Mouse (Mus musculus) right cerebral cortex, postnatal 10 days (tissue): ENCODE measurements around the gene Anxa9.
"Not testable (repeated sequence)": the region's sequence is repeated elsewhere in the genome, so short reads cannot be mapped to it uniquely, and the experiment has no call there.

Source experiments
- DNase-seq, 2 experiments: peaks; one replicate each; pipeline ENCODE4 v3.0.0; 2021; ENCODE audit warnings: low spot score in 2 of 2

Anxa9 gene

DNA sequence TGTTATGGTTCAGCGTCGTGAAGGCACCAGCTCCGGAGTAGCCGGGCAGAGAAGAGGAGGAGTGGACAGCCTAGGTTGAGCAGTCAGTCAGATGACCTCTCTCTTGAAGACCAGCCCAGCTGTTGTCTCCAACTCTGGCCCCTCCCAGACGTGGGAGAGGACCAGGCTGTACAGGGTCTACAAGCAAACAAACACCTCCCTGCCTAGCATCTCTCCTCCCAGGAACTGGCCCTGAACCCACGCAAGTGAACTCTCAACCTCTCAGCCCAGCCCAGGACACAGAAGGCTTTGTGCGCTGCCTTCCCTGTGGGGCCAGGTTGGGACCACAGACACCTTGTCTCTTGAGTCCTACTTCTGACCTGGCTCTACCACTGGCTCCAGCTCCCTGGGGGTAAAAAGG, at the start of gene Anxa9:
Gene Anxa9, minus strand, starts transcription at position 77 of the 400 bp plus-strand sequence.
- no peak for DNase-seq

DNA sequence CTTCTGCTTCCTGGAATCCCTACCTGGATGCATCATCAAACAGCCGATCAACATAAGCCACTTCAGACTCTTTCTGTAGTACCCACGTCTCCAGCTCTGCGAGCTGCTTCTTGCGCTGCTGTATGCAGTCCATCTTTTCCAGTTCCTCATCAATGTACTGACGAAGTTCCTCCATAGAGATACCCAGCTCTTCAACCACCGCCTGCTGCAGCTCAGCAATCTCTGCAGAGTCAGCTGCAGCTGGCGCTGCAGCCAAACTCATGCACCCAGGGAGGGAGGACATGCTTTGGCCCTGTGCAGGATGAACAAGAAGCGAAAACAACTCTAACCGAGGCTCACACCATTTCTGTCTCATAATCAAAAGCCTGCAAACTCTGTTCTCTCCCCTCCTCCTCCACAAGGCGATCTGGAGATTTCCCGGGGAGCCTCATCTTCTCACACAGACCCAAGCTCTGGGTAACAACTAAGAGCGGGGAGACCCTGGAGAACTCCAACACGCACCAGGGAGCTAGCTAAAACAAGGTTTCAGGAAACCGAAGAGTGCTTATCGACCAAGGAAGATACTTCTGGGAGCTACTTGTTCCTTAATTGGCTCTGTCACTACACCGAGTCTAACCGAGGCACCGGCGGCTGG, 49.1 kb upstream of the Anxa9 start:
- DNase-seq: not testable (repeated sequence)

DNA sequence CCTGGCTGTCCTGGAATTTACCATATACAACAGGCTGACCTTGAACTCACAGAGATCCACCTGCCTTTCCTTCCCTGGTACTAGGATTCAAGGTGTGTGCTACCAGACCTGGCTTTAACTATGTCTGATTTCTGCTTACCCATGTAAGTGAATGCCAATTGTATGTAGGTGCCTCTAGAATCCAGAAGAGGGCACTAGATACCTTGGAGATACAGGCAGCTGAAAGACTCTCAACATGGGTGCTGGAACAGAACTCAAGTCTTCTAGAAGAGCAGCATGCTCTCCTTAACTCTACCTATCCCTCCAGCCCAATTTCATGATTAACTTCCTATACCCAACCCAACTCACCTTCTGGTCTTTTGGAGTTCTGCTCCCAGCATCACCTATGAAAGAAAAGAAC, 42.5 kb upstream of the Anxa9 start:
- peak in 1 of 2 experiments; percentile 30 for DNase-seq

DNA sequence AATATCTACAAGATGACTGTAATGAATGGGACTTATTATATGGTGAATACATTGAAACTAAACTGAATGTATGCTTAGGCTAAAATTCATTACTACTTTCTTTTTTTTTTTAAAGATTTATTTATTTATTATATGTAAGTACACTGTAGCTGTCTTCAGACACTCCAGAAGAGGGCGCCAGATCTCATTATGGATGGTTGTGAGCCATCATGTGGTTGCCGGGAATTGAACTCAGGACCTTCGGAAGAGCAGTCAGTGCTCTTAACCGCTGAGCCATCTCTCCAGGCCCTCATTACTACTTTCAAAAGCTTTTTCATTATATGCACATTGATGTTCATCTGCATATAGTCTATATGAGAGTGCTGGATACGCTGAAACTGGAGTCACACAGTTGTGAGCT, 41.4 kb upstream of the Anxa9 start:
- DNase-seq: not testable (repeated sequence)

DNA sequence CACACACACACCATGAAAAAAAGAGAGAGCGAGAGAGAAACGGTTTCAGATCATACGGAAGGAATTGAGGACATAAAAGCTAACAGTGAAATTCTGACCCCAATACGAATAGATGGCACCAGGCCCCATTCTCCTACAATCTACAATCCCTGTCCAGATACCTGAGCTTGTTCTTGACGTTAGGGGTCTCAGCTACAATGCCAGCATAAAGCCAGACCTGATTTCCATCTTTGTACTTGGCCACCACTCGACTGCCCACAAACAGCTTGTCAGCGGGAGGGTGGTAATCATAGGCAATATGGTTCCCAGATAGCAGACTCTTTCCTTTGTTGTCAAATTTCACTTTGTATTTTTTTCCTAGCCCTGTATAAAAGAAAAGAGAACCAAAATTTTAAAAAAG, 39.5 kb upstream of the Anxa9 start:
- DNase-seq: no peak

DNA sequence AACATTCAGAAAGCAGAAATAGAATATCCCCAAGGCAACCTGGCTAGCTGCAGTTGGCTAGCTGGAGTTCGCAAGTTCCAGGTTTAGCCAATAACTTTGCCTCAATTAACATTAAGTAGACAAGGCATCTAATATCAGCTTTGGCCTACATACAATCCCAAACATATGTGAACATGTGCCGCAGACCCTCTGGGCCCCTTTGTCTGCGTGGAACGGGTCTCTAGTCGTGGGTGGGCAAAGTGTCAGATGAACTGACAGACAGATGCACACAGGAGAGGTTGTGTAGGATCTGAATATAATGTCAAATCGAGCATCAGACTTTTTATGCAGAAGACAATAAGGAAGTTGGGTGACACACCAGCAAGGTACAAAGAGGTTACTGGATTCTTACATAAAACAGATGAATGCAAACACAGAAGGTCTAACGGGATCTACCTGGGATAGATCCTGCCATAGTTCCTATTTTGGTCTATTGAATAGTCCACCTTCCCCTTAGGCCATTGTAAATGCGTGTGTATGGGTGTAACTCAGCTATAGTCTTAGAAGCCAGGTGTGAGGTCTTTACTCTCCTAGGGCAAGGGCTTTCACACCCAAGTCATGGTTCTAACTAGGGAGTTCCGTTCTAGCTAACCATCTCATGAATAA, 36.5 kb upstream of the Anxa9 start:
- DNase-seq: not testable (repeated sequence)

DNA sequence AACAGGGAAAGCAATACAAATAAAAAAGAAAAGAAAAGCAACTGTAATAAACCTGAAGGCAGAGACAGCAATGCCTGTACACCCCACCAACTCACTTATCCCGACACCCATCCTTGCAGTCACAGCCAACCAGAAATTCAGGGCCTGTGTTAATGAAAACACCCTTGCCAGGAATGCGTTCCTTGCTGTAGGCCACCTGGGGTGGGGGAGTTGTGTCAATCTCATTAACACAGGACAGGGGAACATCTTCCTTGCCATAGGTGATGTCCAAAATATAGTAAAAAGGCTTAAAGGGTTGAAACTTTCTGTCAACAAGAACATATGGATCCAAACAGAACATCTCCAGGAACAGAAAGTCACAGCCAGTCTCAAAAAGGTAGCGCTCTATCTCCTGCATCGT, 31.3 kb upstream of the Anxa9 start:
- DNase-seq: no peak

DNA sequence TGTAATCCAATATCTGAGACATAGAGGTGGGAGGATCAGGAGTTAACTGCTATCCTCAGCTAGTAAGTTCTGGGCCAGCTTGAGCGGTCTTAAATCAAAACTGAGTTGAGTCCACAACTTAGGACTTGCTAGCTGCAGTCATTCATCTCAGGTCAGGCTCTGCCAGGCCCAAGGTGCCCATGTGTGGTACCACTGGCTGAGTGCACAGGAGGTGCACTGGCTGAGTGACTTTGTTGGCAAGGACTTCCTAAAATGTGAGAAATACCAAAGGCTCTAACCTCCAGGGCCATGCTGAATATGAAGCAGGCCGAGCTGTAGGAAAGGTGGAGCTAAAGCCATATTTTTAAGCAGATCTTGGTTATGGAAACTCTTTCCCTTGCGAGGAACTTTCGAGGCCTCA, 30.4 kb upstream of the Anxa9 start:
- DNase-seq: no peak

DNA sequence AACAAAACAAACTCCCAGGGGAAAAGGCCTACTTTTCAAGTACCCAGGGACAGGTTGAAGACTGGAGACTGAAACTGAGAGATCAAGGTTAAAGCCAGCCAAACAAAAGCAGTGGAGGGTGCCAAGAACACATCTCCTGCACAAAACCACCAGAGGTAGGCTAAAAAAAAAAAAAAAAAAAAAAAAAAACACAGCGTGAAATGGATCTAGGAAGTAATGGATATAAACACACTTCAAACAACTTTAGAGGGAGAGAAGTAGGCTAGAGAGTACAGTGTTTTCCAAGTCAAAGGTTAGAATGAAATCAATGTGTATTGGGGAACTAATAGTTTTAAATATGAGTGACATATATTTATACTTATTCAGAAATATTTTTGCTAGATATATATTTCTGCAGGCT, 24.6 kb upstream of the Anxa9 start:
- no peak for DNase-seq

DNA sequence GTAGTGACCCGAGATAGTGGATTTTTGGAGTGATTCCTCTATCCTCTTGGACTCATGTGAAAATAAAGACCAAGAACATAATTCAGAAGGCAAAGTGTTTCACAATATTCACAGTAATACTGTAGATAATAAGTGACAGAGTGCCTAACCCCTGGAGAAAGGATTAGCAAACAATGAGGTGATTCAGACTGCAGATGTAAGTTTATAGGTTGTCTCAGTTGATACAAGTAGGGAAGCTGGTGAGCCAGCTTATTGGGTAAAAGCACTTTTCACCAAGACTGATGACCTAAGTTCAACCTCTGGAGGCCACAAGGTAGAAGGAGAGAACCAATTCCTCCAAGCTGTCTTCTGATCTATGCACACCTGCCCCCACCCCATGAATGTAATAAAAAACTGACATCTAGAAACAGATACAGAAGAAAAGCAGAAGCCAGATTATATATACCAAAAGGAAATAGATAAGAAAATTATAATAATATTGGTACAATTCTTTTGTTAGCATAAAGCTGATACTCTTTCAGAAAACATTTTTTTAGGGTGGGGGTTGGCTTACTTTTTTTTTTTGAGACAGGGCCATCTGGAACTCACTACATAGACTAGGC, 21.9 kb upstream of the Anxa9 start:
- DNase-seq: no peak

DNA sequence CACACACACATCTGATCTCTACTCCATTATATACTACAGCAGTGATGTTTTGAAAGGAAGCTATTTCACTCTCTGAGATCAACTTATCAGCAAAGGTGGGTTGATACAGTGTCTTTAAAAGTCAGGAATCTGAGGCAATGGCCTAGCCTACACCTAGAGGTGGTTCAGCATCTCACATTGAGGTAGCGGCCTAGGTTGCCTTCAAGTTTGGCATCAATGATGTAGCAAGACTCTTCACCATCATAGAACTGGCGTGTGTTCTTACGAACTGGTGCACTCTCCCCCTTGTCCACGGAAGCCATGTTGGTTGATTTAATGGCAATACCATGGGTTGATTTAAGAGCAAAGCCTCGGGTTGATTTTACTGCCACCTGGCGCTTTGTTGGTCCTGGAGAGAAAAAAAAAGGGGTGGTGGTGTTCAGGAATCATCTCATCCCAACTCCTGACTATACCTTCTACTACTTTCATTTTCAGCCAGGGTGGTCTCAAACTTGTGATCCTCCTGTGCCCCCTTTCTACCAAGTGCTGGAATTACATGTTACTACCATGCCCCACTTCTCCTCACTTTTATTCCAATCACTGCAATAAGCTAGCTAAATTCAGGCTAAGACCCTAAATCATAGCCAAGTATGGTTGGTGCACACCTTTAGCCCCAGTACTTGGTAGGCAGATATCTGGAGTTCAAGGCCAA, 17.6 kb upstream of the Anxa9 start:
- no peak for DNase-seq

DNA sequence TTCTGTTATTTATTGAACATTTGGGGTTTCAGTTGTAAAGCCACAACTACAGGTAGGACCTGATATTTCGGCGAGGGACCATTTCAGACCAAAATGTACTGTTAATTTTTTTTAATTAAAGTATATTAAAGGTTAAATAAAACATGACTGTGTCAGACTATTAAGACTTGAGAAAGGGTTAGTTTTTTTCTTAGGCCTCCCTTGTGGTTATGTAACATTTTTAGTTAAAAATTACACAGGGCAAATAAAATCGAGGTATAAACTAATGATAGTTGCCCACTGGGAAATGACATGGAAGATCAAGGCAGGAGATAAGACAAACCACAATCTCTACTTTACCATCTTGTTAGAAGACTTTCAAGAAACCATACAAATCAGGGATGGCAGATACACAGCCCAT, 16.5 kb upstream of the Anxa9 start:
- DNase-seq: no peak

DNA sequence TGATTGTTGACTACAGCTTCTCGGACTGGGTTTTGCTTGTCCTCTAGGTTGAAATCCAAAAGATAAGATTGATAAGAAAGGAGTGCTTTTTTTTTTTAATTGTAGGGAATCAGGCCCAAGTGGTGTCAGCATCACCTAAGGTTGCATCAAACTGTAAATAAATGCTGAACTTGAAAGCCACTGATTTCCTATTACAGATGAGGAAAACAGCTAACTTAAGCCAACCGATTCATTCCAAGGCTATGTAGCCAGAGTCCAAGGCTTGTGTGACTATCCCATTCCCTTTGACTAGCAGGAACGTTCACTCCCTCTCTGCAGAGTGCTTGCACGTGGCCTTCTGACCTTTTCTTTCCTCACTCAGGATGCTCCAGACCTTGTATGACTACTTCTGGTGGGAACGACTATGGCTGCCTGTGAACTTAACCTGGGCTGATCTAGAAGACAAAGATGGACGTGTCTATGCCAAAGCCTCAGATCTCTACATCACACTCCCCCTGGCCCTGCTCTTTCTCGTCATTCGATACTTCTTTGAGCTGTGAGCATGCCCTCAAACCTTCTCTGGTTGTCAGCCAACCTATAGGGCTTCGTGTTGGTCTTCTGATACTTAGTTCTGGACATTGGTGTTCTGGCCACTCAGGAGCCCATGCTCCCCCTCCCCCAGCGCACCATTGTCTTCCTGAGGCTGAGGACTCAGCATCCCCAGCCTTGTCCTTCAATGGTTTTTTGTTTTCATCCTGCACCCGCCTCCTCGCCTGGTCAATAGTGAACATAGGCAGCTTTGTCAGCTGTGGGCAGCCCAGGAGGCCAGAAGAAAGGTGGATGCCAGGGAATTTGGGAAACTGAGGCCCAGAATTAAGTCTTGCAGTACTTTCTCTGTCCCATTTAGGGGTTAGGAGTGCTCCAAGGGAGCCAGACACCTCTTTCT, 13.0 kb upstream of the Anxa9 start:
- DNase-seq: no peak

DNA sequence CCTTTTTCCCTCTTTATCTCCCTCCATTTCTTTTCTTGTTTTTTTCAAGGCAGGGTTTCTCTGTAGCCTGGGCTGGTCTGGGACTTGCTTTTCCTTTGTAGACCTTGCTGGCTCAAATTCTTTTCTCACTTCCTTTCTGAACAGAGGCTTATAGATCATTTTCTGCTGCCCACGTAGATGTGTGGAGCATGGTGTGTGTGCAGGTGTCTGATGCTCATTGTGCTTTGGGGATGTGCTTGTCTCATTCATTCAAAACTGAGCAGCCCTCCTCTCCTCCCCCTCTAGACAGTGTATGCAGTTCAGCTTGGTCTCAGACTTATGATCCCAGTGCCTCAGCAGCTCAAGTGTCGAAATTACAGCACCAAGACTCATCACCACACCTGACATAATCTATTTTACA, 12.1 kb upstream of the Anxa9 start:
- DNase-seq: no peak

DNA sequence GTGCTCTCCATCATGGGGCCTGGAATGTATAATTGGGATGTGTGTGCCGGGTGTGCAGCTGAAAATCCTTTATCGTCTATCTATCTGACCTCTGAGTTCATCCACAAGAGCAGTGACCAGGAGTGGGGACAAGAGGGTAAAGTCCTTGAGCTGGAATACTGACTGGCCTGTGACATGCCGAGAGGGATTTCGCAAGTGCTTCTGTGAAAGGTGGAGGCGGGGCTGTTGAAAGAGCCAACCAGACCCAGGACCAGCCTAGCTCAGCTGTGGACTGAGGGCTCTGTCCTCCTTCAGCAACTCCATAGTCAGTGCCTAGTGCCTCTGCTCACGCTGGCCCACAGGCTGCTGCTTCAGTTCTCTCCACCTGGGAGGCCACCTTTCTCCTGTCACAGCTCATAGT, 11.6 kb upstream of the Anxa9 start:
- no peak for DNase-seq

DNA sequence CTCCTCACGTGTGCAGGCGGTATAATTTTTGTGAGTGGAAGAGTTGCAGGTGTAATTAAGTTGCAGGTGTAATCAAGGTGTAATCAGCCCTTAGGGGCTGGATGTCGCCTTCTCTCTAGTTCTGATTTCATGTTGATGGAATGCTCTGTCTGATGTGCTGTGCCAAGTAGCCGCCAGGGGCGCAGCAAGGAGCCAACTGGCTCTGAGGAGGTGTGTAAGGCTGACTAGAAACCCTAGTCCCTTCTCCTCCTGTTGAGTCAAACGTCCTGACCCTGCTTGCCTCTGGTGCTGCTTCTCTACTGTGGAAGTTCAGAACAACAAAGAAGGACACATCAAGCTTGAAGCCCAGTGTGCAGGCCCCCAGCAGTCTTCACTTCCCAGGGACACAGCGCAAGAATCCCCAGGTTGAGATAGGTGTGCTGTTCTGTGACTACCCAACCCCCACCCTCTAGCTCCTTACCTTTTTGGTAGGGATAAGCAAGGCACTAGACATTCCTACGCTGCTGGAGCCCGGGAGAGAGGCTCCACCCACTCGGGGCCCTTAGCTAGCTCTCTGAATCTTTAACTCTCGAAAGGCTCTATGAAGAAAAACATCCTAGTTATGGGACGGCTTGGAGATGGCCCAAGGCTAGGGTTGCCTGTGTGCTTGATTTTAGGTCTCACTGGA, 10.6 kb upstream of the Anxa9 start:
- DNase-seq: peak; percentile 70 to 79

DNA sequence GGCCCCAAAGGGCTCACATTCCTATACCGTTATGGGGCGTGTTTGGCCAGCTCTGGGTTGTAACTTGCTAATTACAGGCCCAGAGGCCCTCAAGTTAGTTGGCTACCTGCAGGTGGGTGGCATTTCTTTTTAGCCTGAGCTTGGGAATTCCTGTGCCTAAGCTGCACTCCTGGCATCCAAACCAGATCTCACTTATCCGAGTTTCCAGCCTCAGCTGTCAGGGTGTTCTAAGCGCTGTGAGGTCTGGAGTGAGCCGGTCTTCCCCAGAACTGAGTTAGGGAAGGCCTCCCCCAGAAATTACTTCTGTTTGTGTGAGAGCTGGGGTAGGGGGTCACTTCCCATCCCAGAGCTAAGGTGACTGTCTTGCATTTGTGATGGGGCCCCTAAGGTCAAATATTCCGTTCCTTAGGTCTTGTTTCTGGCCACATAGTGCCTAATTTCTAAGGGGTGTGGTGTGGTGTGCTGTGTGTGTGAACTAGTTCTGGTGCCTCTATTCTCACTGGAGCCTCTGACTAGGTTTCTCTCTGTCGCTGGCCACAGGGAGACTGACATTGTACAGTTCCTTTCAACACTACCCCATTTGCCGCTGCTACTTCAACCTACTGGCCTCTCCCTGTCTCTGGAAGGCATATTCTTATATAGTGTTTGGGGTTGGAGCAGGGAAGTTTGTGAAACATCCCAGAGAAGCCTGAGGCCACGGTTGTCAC, 9.0 kb upstream of the Anxa9 start:
- DNase-seq: no peak

DNA sequence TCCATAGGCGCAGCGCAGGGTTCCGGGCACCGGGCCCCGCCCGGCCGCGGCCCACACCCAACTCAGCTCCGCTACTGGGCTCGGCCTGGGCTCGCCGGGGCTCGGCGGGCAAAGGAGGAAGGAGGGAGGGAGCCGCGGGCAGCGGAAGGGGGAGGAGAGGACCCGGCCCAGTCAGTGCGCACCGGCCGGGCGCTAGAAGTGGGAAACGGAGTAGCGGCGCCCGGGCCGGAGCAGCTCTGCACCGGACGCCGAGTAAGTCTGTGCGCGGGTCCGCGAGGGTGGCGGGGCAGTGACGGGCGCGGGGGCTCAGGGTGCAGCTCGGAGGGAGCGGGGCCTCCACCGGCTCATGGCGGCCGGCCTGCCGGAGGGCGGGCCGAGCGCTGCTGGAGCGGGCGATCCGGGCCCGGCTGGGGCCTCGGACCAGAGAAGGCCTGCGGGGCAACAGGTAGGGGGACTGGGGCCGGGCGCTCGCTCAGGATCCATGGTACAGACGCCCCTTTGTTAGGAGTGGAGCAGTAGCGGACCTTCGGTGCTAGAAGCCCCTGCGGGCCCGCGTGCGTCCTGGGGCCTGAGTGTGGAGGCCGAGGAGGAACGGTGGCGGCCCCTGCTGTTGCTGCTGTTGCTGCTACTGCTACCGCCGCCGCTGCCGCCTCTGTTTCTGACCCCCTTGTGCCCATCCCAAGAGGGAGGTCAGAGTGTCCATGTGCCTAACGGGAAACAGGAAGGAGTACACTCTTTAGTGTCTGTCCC, 8.3 kb upstream of the Anxa9 start:
- DNase-seq: peak; percentile 82 to 86

DNA sequence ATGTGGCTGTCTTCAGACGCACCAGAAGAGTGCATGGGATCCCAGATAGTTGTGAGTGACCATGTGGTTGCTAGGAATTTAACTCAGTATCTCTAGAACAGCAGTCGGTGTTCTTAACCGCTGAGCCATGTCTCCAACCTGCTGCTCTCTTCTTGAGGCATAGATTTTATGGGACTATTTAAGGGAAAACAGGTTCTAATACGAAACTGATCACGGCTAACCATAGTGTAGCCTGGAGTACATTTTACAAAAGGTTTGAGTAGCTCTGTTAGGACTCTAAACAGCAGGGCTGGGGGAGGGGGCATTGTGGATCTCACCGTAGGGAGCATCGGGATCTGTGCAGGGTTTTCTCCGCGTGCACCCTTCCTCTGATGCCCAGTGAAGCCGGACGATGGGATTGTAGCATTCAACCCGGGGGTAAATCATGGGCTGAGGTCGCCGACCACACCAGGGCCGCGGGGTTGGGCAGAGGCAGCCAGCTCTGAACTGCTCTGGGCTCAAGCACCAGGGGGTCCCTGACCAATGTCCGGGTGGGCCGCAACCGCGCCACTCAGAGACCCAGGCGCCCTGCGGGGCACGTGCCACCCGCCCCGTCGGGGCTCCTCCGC, 7.6 kb upstream of the Anxa9 start, which contains the start of gene Cers2:
Gene Cers2, plus strand, starts transcription at position 306 of the 608 bp plus-strand sequence.
- peak; percentile 33 to 40 for DNase-seq
